ENCODE assay signal across 13 mouse cellular contexts in the genomic region with DNA sequence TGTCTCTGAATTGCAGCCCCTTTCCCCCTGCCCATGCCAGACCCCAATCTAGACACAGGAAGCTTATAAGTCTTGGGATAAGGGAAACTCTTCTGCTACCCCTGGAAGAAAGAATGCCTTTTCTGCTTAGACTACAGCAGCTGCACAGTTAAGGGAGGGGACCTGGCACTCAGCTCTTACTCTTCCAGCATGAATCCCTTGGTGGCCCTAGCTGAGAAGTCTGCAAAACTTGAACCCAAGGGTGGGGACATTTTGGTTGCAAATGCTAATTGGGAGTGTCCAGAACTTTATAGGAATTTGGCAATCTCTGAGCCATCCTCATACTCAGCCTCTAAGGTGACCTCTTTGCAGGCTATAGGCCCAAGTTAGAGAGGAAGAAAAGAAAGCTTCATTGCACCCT. TPM values are rescaled to one million over a fixed set of nuclear protein-coding genes. Genes with fewer than 3 reads are reported as not detected.
DNase-seq lines count a peak whose midpoint lies in the region; ATAC-seq and TF ChIP-seq lines count a peak whose summit lies in the region.
"Had no signal": no experiment of that assay in that cellular context is flagged by ENCODE, and none has a peak within 500 bp of the region (broad histone marks: within the 10 kb centered on the region; RNA-seq: fewer than 3 reads in every experiment).

No protein-coding gene starts in this region.

- no peak for ATAC-seq in embryonic facial prominence, embryonic 12.5 days (ENCODE audit: insufficient number of reproducible peaks, insufficient read depth, low FRiP score, low TSS enrichment)
- no peak for ATAC-seq in intestine, embryonic 15.5 days
- ATAC-seq in intestine, postnatal 0 days, result no peak
- ATAC-seq in embryonic facial prominence, embryonic 15.5 days (ENCODE audit: insufficient number of reproducible peaks, low FRiP score, low TSS enrichment, low read depth), result no peak
- ATAC-seq: midbrain, embryonic 15.5 days had no signal

- H3ac ChIP-seq in myocyte (ENCODE audit: control insufficient read depth, insufficient read length), result no peak overlapping the region

- no peak for TF ChIP-seq CTCF in intestine, postnatal 0 days (IDR thresholded peaks at IDR 0.05; ENCODE audit: low read depth)

- no peaks in the 10 kb centered on the region for H3K79me2 ChIP-seq in myocyte (ENCODE audit: control insufficient read depth, insufficient read depth)

- H3K9ac ChIP-seq in embryonic facial prominence, embryonic 12.5 days, result no peak overlapping the region
- no peak overlapping the region for H3K9ac ChIP-seq in intestine, embryonic 15.5 days
- no peak overlapping the region for H3K9ac ChIP-seq in intestine, postnatal 0 days (ENCODE audit: low read depth, low read length)
- H3K9ac ChIP-seq in embryonic facial prominence, embryonic 15.5 days, result no peak overlapping the region
- H3K9ac ChIP-seq: liver, embryonic 13.5 days; midbrain, embryonic 15.5 days had no signal

- H3K36me3 ChIP-seq in embryonic facial prominence, embryonic 12.5 days, result no peaks in the 10 kb centered on the region
- no peaks in the 10 kb centered on the region for H3K36me3 ChIP-seq in embryonic facial prominence, embryonic 10.5 days (replicated peaks)
- no peaks in the 10 kb centered on the region for H3K36me3 ChIP-seq in intestine, embryonic 15.5 days
- H3K36me3 ChIP-seq in intestine, postnatal 0 days (ENCODE audit: control insufficient read depth, insufficient read depth), result no peaks in the 10 kb centered on the region
- H3K36me3 ChIP-seq in embryonic facial prominence, embryonic 15.5 days, result no peaks in the 10 kb centered on the region
- no peaks in the 10 kb centered on the region for H3K36me3 ChIP-seq in myocyte (ENCODE audit: control insufficient read depth, insufficient read depth)
- H3K36me3 ChIP-seq: liver, embryonic 13.5 days; midbrain, embryonic 15.5 days had no signal

- H3K4me1 ChIP-seq in embryonic facial prominence, embryonic 12.5 days, result peaks cover 18% of the 10 kb centered on the region
- peaks cover 30% of the 10 kb centered on the region for H3K4me1 ChIP-seq in embryonic facial prominence, embryonic 10.5 days
- H3K4me1 ChIP-seq in intestine, embryonic 15.5 days (replicated peaks), result no peaks in the 10 kb centered on the region
- no peaks in the 10 kb centered on the region for H3K4me1 ChIP-seq in intestine, postnatal 0 days (replicated peaks; ENCODE audit: control insufficient read depth, insufficient read depth, low read length)
- H3K4me1 ChIP-seq in embryonic facial prominence, embryonic 15.5 days, result peaks cover 20% of the 10 kb centered on the region
- H3K4me1 ChIP-seq: liver, embryonic 13.5 days; midbrain, embryonic 15.5 days had no signal

- no peaks in the 10 kb centered on the region for H3K27me3 ChIP-seq in embryonic facial prominence, embryonic 12.5 days
- no peaks in the 10 kb centered on the region for H3K27me3 ChIP-seq in embryonic facial prominence, embryonic 10.5 days (replicated peaks; ENCODE audit: low read depth, poor library complexity, severe bottlenecking)
- no peaks in the 10 kb centered on the region for H3K27me3 ChIP-seq in intestine, embryonic 15.5 days (replicated peaks)
- H3K27me3 ChIP-seq in intestine, postnatal 0 days (replicated peaks; ENCODE audit: control insufficient read depth, insufficient read depth, low read length), result no peaks in the 10 kb centered on the region
- no peaks in the 10 kb centered on the region for H3K27me3 ChIP-seq in embryonic facial prominence, embryonic 15.5 days
- H3K27me3 ChIP-seq in myocyte (ENCODE audit: control insufficient read depth, insufficient read depth, insufficient read length), result no peaks in the 10 kb centered on the region
- H3K27me3 ChIP-seq: CH12.LX; liver, embryonic 13.5 days; midbrain, embryonic 15.5 days had no signal

- no peak for TF ChIP-seq POLR2A in myocyte (IDR thresholded peaks at IDR 0.05; ENCODE audit: insufficient read length, low read depth)

- H3K4me3 ChIP-seq in embryonic facial prominence, embryonic 12.5 days, result no peak overlapping the region
- H3K4me3 ChIP-seq in embryonic facial prominence, embryonic 10.5 days, result no peak overlapping the region
- H3K4me3 ChIP-seq in intestine, embryonic 15.5 days (replicated peaks), result no peak overlapping the region
- no peak overlapping the region for H3K4me3 ChIP-seq in intestine, postnatal 0 days (ENCODE audit: low read depth, low read length)
- H3K4me3 ChIP-seq in embryonic facial prominence, embryonic 15.5 days (replicated peaks), result no peak overlapping the region
- no peak overlapping the region for H3K4me3 ChIP-seq in myocyte
- H3K4me3 ChIP-seq: liver, embryonic 13.5 days; midbrain, embryonic 15.5 days had no signal

- no peak overlapping the region for H3K4me2 ChIP-seq in embryonic facial prominence, embryonic 12.5 days (replicated peaks)
- H3K4me2 ChIP-seq in intestine, embryonic 15.5 days (replicated peaks), result no peak overlapping the region
- H3K4me2 ChIP-seq in intestine, postnatal 0 days (replicated peaks; ENCODE audit: low read depth), result no peak overlapping the region
- no peak overlapping the region for H3K4me2 ChIP-seq in embryonic facial prominence, embryonic 15.5 days (replicated peaks)
- H3K4me2 ChIP-seq in myocyte (ENCODE audit: low read depth), result peak overlapping the region; percentile 54
- H3K4me2 ChIP-seq: liver, embryonic 13.5 days; midbrain, embryonic 15.5 days had no signal

- no peaks in the 10 kb centered on the region for H3K9me3 ChIP-seq in embryonic facial prominence, embryonic 12.5 days
- H3K9me3 ChIP-seq in embryonic facial prominence, embryonic 10.5 days, result no peaks in the 10 kb centered on the region
- no peaks in the 10 kb centered on the region for H3K9me3 ChIP-seq in intestine, embryonic 15.5 days
- H3K9me3 ChIP-seq in intestine, postnatal 0 days (ENCODE audit: control insufficient read depth), result no peaks in the 10 kb centered on the region
- no peaks in the 10 kb centered on the region for H3K9me3 ChIP-seq in embryonic facial prominence, embryonic 15.5 days (replicated peaks)
- H3K9me3 ChIP-seq: liver, embryonic 13.5 days; midbrain, embryonic 15.5 days had no signal

- no peak for DNase-seq in embryonic facial prominence, embryonic 10.5 days (ENCODE audit: low spot score)
- DNase-seq in cerebellum, adult 9-11 months, result no peak
- no peak for DNase-seq in kidney, postnatal 4 days
- DNase-seq: cerebellum, adult 11 months; liver, embryonic 13.5 days had no signal

- peak overlapping the region; percentile 32; the same call in 1 of the 2 replicates for H3K27ac ChIP-seq in embryonic facial prominence, embryonic 12.5 days
- H3K27ac ChIP-seq in embryonic facial prominence, embryonic 10.5 days (replicated peaks), result no peak overlapping the region
- H3K27ac ChIP-seq in intestine, embryonic 15.5 days, result peak overlapping the region; percentile 19; the same call in 1 of the 2 replicates
- H3K27ac ChIP-seq in intestine, postnatal 0 days (ENCODE audit: low read depth, low read length), result no peak overlapping the region
- H3K27ac ChIP-seq in embryonic facial prominence, embryonic 15.5 days (replicated peaks), result peak overlapping the region; percentile 81
- H3K27ac ChIP-seq: kidney, postnatal 0 days; liver, embryonic 13.5 days; midbrain, embryonic 15.5 days had no signal

TF ChIP-seq in myocyte, 11 proteins besides CTCF, POLR2A, EP300 and RAD21:
- no peak for TF ChIP-seq USF1 (IDR thresholded peaks at IDR 0.05; ENCODE audit: low read depth)
- TF ChIP-seq SRF (IDR thresholded peaks at IDR 0.05; ENCODE audit: control insufficient read depth, insufficient read length, low read depth), result no peak
- no peak for TF ChIP-seq REST (IDR thresholded peaks at IDR 0.05; ENCODE audit: insufficient read depth, insufficient read length)
- no peak for TF ChIP-seq MAX (IDR thresholded peaks at IDR 0.05; ENCODE audit: low read depth)
- TF ChIP-seq TCF3 (IDR thresholded peaks at IDR 0.05; ENCODE audit: insufficient read length, low read depth), result no peak
- no peak for TF ChIP-seq MYOD1 (IDR thresholded peaks at IDR 0.05; ENCODE audit: control insufficient read depth in 1 of 3, insufficient read length in 2 of 3, low read depth in 2 of 3)
- no peak for TF ChIP-seq E2F4 (IDR thresholded peaks at IDR 0.05; ENCODE audit: insufficient read depth)
- no peak for TF ChIP-seq CEBPB (IDR thresholded peaks at IDR 0.05; ENCODE audit: insufficient read depth, poor library complexity, severe bottlenecking)

RNA-seq across cellular contexts. Expression of gene Cd34, which starts 7.9 kb away (rescaled TPM):
- 63.3 and 63.4 TPM in 2 replicates for polyA plus RNA-seq in embryonic facial prominence, embryonic 12.5 days (2016; fragmentation: Nextera tagmentation; extraction: Ambion mirVana)
- polyA plus RNA-seq in embryonic facial prominence, embryonic 10.5 days (2016; fragmentation: Nextera tagmentation; extraction: Ambion mirVana), result 49.9 and 50.8 TPM in 2 replicates
- polyA plus RNA-seq in intestine, embryonic 15.5 days (2015; fragmentation: Nextera tagmentation; extraction: Ambion mirVana), result 59.9 and 65.1 TPM in 2 replicates
- polyA plus RNA-seq in intestine, postnatal 0 days (2015; fragmentation: Nextera tagmentation; extraction: Ambion mirVana), result 32.8 and 35.4 TPM in 2 replicates
- 124 and 138 TPM in 2 replicates for polyA plus RNA-seq in embryonic facial prominence, embryonic 15.5 days (2015; fragmentation: Nextera tagmentation; extraction: Ambion mirVana)
- 19.0 TPM for polyA plus RNA-seq in myocyte (2012; fragmentation: generic; extraction: Trizol)

Comparison
In these comparisons a context has a peak if more than half of its experiments do, and no peak if none do; other contexts are left out.
1. H3K27ac ChIP-seq: peak in embryonic facial prominence, embryonic 12.5 days (single experiment), intestine, embryonic 15.5 days (single experiment) and embryonic facial prominence, embryonic 15.5 days (single experiment); none in embryonic facial prominence, embryonic 10.5 days (single experiment) and intestine, postnatal 0 days (single experiment).